Mouse (Mus musculus) stomach, embryonic 16.5 days (tissue): ENCODE measurements around the gene Pus1. TPM values are rescaled to one million over a fixed set of nuclear protein-coding genes. Genes with fewer than 3 reads are reported as not detected.
A peak's percentile ranks its signal among the peaks of the same experiment; 100 is the strongest.

Experiments
- ATAC-seq: fragments of 200-750 bp; cut with Nextera tagmentation; 2 replicates; pipeline ENCODE4 v1.8.0; 2017; ENCODE audit warnings: moderate number of reproducible peaks, moderate TSS enrichment; ENCODE audit not compliant: insufficient read depth, low FRiP score
- H3K27ac ChIP-seq: fragments of 300-500 bp; sonication (generic); 2 replicates; pipeline ENCODE4 v1.5.1; 2014; ENCODE audit warnings: low read length
- H3K27me3 ChIP-seq: fragments of 300-500 bp; sonication (generic); 2 replicates; pipeline ENCODE4 v1.6.1; 2014; ENCODE audit warnings: low read length, control low read depth, mixed read lengths; ENCODE audit not compliant: control insufficient read depth, insufficient read depth
- H3K36me3 ChIP-seq: fragments of 300-500 bp; sonication (generic); 2 replicates; pipeline ENCODE4 v1.6.1; 2014; ENCODE audit warnings: low read length; ENCODE audit not compliant: control insufficient read depth, insufficient read depth
- H3K4me1 ChIP-seq: fragments of 300-500 bp; sonication (generic); 2 replicates; pipeline ENCODE4 v1.6.1; 2014; ENCODE audit warnings: low read length, control low read depth, mixed read lengths; ENCODE audit not compliant: control insufficient read depth, insufficient read depth
- H3K4me2 ChIP-seq: fragments of 300-500 bp; sonication (generic); 2 replicates; pipeline ENCODE4 v1.6.1; 2014; ENCODE audit warnings: low read depth, low read length, mixed read lengths
- H3K4me3 ChIP-seq: fragments of 300-500 bp; sonication (generic); replicated peaks from 2 replicates; pipeline ENCODE4 v1.5.1; 2014; ENCODE audit warnings: mild to moderate bottlenecking, low read length
- H3K9ac ChIP-seq: fragments of 300-500 bp; sonication (generic); 2 replicates; pipeline ENCODE4 v1.6.1; 2014; ENCODE audit warnings: low read length
- H3K9me3 ChIP-seq: fragments of 300-500 bp; sonication (generic); replicated peaks from 2 replicates; pipeline ENCODE4 v1.6.1; 2016; ENCODE audit warnings: low read length, control low read depth; ENCODE audit not compliant: control insufficient read depth
- WGBS: fragments of 180-500 bp; shearing (Covaris S2); extraction: QIAGEN DNeasy Blood & Tissue Kit; methylation state at CpG from one replicate; pipeline ENCODE4 v1.1.7; 2014; 5-methylcytosine and 5-hydroxymethylcytosine counted together
- polyA plus RNA-seq: library from polyadenylated mRNA; unstranded; fragments of >200 nt; fragmentation: Nextera tagmentation; extraction: Ambion mirVana; gene quantifications from 2 replicates; pipeline ENCODE4 v1.2.1, GENCODE M21; 2015

Pus1 gene
- polyA plus RNA-seq, 1 experiment from 2014 or later, result 38.3 TPM

DNA sequence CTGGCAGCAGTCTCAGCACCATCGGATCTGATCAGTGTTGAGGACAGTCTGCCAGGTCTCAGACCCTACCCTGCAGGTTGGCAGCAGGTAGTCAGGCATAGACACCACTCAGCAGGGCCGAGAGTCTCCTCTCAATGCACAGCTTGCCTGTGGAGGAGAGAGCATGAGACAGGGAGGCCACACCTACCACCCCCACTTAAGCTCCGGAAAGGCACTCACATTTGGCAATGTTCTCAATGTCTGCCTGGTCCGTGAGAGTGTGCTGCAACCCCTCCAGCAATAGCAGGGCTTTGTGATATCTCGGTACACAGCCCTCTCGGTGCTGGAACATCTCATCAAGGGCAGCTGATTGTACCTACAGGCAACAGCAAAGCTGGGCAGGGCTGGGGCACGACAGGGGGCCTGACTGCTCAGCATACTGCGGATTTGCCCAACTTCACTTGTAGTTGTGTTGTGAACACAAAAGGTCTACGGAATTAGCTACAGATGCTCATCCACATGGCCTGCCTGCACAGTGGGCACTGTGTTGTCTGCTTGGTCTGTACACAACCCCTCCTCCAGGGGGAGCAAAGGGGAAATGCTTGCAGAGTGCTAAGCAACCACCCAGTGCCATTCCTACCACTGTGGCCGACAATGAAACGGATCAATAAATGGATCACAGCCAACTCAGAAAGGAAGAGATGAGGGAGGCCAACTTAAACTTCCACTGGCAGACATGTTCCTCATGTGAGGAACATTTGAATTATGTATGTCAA is 5.8 kb upstream of the Pus1 start:
- H3K36me3 ChIP-seq, result peaks cover 32% of the 10 kb centered on the region
- 80% methylated on average over 11 of the region's 11 CpGs for WGBS
- no peak overlapping the region for H3K27ac ChIP-seq
- peak; percentile 71; the same call in 1 of the 2 replicates for ATAC-seq
- H3K4me3 ChIP-seq, result no peak overlapping the region
- H3K9ac ChIP-seq, result no peak overlapping the region
- H3K27me3 ChIP-seq, result no peaks in the 10 kb centered on the region
- no peaks in the 10 kb centered on the region for H3K4me1 ChIP-seq
- H3K9me3 ChIP-seq, result no peaks in the 10 kb centered on the region
- no peak overlapping the region for H3K4me2 ChIP-seq

DNA sequence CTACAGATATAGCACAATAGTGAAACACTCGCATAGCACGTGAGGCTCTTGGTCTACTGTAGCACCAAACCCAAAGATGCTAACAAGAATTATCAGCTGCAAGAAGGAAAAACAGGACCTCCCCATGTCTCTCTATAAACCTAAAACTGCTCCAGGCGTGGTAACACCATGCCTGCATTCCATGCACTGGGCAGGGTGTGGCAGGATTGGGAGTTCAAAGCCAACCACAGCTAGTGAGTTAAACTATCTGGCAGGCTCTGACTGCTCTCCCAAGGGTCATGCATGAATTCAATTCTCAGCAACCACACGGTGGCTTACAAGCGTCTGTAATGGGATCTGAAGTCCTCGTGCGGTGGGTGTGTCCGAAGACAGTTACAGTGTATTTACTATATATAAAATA is 2.7 kb upstream of the Pus1 start:
- Histone ChIP-seq H3K27ac (no peak overlapping the region), H3K4me2 (no peak overlapping the region), H3K9me3 (no peaks in the 10 kb centered on the region), H3K4me3 (no peak overlapping the region), H3K27me3 (no peaks in the 10 kb centered on the region), H3K9ac (no peak overlapping the region), H3K4me1 (peaks cover 15% of the 10 kb centered on the region), H3K36me3 (peaks cover 15% of the 10 kb centered on the region)
- ATAC-seq, result no peak
- WGBS, result 63% methylated on average over 8 of the region's 8 CpGs

DNA sequence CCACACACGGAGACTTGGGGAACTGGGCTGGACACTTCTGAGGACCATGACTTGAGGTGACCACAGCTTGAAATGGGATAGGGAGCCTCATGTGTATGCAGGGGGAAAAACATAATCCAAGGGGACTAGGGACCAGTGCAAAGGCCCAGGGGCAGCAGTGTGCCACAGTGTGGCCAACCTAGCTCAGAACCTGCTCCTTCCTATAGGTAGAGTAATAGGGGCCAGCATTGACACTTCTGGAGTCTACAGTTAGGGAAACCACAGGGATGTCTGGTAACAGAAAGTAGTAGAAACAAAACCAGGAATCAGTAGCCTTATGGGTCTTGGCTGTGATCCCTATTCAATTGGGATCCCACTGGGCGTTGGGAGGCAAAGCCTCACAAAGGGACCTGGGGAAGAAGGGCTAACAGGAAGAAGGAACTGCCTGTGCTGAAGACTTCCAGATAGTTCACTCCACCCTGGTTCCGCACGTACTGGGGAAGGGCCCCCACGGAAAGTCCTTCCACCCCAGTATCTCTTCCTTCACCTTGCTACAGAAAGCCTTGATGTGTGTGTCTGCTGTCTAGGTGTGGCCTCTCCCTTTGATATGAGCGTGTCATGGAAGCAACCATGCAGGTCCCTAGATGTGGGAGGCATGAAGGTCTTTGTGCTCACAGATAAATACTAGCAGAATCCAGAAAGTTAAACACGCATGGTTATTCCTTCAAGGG is 1.2 kb upstream of the Pus1 start:
- 74% methylated on average over 7 of the region's 7 CpGs for WGBS
- H3K4me1 ChIP-seq, result peaks cover 15% of the 10 kb centered on the region
- 0 out of 2 replicates have a peak, but pooled peaks cover 4% of the 10 kb centered on the region for H3K36me3 ChIP-seq
- H3K4me3 ChIP-seq, result no peak overlapping the region
- no peak overlapping the region for H3K4me2 ChIP-seq
- H3K9ac ChIP-seq, result 0 out of 2 replicates have a peak overlapping the region, but pooled peaks have one; percentile 88
- ATAC-seq, result no peak
- no peak overlapping the region for H3K27ac ChIP-seq
- no peaks in the 10 kb centered on the region for H3K27me3 ChIP-seq
- H3K9me3 ChIP-seq, result no peaks in the 10 kb centered on the region

DNA sequence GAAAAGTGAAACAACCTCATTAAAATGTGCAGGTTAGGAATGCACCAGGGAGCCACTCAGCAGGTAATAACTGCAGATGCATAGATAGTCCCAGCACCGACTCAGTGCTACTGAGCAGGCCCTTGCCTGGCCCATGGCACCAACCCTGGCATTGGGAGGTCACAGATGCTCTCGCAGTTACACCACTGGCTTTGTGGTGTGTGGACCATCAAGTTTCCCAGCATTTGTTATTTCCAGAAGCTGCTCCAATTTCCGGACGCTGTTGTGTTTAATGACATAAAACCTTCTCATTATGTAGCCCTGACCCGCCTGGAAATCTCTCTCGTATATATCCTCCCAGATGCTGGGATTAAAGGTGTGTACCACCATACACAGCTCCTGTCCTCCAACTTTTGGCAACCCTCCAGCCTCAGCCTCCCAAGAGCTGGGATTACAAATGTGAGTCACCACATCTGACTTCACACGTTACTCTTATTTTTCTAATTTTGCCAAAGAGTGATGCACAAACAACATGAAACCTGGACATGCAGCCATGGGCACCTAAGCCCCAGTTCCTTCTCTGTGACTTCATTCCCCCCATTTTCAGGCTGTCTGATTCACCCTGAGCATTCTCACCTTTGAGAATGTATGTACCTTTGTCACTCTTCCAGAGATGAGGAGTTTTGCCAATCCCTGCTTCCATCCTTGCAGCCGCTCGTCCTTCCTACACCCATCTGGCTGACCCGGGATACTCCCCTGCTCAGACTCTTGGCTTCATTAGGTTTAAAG is 486 bp upstream of the Pus1 start:
- 0 out of 2 replicates have a peak, but pooled peaks cover 3% of the 10 kb centered on the region for H3K36me3 ChIP-seq
- H3K9ac ChIP-seq, result peak overlapping the region; percentile 88
- H3K4me1 ChIP-seq, result peaks cover 15% of the 10 kb centered on the region
- peak overlapping the region; percentile 85 for H3K4me3 ChIP-seq
- H3K27ac ChIP-seq, result peak overlapping the region; percentile 79
- H3K4me2 ChIP-seq, result peak overlapping the region; percentile 83
- H3K9me3 ChIP-seq, result no peaks in the 10 kb centered on the region
- peak; percentile 19; the same call in 1 of the 2 replicates for ATAC-seq
- WGBS, result 48% methylated on average over 10 of the region's 10 CpGs
- H3K27me3 ChIP-seq, result no peaks in the 10 kb centered on the region

DNA sequence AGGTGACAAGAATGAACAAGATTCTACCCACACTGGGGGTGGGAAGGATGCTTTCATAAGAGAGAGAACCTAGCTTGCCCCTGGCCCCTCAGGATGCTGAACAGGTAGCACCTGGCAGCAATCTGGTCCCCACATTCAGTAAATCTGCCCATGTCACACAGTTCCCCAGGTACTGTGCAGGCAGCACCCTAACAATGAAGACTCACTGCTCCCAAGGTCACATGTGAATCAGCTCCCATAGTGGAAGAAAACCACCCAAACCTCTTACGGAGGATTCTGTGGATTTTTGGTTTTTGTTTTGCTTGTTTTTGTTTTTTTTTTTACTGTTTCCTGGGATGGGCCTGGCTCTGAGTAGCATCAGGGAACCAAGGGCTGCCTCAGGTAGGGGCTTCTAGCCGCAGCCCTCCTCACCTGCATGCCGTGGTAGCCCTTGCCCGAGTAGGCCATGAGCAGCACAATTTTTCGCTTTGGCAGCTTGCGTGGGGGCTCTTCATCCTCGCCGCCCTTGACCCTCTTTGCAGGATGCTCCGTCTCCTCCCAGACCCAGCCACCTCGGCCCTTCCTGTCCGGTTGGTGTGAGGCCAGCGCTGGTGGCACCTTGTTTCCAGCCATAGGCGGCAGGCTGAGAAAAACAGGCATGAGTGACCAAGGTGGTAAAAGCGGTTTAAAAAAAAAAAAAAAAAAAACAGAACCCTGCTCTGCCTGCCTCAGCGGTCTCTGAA is 1.0 kb downstream of the Pus1 start:
- Histone ChIP-seq H3K27ac (peak overlapping the region; percentile 62; the same call in 1 of the 2 replicates), H3K4me1 (peaks cover 15% of the 10 kb centered on the region), H3K9me3 (no peaks in the 10 kb centered on the region), H3K4me2 (peak overlapping the region; percentile 83), H3K9ac (peak overlapping the region; percentile 88), H3K36me3 (peaks cover 6% of the 10 kb centered on the region), H3K27me3 (no peaks in the 10 kb centered on the region), H3K4me3 (peak overlapping the region; percentile 85)
- 17% methylated on average over 15 of the region's 15 CpGs for WGBS
- no peak for ATAC-seq

DNA sequence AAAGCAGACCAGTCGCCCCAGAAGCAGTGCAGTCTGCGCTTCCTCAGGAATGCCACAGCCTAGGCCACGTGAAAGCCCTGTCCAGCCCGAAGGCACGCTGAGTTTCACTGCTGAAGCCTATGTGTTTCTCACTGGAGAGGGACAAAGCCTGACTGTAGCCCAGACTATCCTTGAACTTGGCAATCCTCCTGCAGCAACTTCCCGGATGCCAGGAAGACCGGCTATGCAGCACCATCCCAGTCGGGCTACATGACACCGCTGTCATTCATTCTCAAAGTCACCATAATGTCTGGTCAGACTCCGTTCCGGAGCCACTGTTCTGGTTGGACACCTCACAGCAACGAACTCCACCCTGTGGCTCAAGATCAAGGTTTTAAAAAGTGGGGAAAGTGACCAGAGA is 2.2 kb downstream of the Pus1 start:
- H3K4me1 ChIP-seq, result peaks cover 15% of the 10 kb centered on the region
- H3K27ac ChIP-seq, result no peak overlapping the region
- WGBS, result 89% methylated on average over 12 of the region's 12 CpGs
- H3K27me3 ChIP-seq, result no peaks in the 10 kb centered on the region
- H3K9ac ChIP-seq, result no peak overlapping the region
- H3K4me3 ChIP-seq, result no peak overlapping the region
- peaks cover 14% of the 10 kb centered on the region for H3K36me3 ChIP-seq
- no peaks in the 10 kb centered on the region for H3K9me3 ChIP-seq
- no peak overlapping the region for H3K4me2 ChIP-seq
- ATAC-seq, result no peak

DNA sequence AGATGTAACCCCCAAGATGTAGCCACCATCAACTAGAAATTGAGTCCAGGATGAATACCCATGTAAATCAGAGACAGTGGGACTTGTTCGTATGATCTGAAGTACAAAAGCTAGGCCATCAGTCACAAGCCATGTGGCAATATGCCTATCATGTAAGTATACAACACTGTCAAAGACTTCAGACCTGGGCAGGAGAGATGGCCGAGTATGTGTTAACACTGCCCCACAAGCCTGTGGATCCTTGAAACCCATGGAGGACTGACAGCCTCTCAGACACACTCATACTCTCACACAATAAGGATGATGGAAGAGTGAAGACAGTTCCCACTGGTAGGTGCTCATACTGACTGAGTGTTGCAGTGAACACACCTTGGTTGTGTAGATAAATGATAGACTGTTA is 4.3 kb downstream of the Pus1 start:
- Histone ChIP-seq H3K9ac (no peak overlapping the region), H3K4me3 (no peak overlapping the region), H3K4me1 (peaks cover 15% of the 10 kb centered on the region), H3K27ac (no peak overlapping the region), H3K36me3 (peaks cover 14% of the 10 kb centered on the region), H3K9me3 (no peaks in the 10 kb centered on the region), H3K4me2 (no peak overlapping the region), H3K27me3 (no peaks in the 10 kb centered on the region)
- WGBS, result 88% methylated on average over 2 of the region's 2 CpGs
- ATAC-seq, result no peak

DNA sequence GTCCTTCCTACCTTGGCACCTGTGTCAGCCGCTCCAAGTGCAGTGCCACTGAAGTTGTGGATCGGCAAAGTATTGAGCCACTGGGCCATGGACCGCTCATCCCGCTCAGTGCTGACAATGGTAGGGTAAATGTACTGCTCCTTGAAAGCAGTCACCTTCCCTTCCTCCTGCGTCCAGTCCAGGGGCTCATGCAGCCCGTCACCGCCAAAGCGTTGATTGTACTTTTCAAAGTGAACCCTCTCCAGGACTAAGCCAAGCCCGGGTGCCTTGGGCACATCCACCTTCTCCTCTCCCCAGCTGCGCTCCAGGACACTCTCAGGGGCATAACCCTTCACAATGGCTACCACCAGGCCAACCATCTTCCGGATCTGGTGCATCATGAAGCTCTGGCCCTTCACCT is 5.9 kb downstream of the Pus1 start:
- ATAC-seq, result no peak
- Histone ChIP-seq H3K4me3 (no peak overlapping the region), H3K4me2 (no peak overlapping the region), H3K27ac (no peak overlapping the region), H3K27me3 (no peaks in the 10 kb centered on the region), H3K9me3 (no peaks in the 10 kb centered on the region), H3K9ac (no peak overlapping the region), H3K36me3 (peaks cover 14% of the 10 kb centered on the region), H3K4me1 (peaks cover 8% of the 10 kb centered on the region)
- WGBS, result 94% methylated on average over 11 of the region's 11 CpGs
